Mouse (Mus musculus): ENCODE data around the gene Ube2e1. TPM values are rescaled to one million over a fixed set of nuclear protein-coding genes. Genes with fewer than 3 reads are reported as not detected.

Gene Ube2e1
- 73.6 and 90.5 TPM in 2 replicates for polyA plus RNA-seq (2012; rRNA removed)

DNA sequence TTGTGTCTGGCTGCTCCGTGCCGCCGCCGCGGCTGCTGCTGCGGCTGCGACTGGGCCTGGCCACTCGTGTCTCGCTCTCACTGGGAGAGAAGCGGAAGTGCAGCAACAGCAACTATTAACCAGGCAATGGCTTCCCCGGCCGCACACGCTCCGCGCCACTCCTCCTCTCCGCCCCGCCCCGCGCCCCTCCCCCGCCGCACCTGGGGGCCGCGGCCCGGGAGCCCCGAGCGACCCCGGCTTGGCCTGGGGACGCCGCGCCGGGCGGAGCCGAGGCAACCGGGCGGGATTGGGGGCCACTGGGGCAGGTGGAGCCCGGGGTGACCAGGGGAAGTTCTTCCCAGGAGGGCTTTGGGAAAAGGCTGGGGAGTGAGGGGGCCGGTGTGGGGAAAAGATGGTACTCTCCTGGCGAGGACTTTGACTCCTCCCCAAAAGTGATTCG, at the start of gene Ube2e1:
Gene Ube2e1, minus strand, starts transcription at position 167 of the 439 bp plus-strand sequence.
- peak; percentile 75 for DNase-seq (ENCODE audit: low spot score)

DNA sequence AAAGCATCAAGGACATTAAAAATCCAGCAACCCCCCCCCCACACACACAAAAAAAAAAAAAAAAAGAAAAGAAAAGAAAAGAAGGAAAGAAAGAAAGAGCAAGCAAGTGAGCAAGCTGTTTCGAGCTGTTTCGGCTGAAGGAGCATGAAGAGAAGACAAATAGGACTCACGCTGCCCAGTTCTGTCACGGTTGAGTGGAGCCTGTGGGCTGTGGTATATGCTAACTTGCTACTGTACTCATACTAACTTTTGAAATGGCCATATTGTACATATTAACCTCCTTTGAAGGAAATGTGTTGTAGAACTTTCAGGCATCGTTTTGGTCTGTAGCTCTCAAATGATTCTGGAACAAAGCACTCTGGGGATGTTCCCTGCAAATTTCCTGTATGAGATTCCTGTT, 48.2 kb upstream of the Ube2e1 start:
- DNase-seq (ENCODE audit: low spot score): no peak

DNA sequence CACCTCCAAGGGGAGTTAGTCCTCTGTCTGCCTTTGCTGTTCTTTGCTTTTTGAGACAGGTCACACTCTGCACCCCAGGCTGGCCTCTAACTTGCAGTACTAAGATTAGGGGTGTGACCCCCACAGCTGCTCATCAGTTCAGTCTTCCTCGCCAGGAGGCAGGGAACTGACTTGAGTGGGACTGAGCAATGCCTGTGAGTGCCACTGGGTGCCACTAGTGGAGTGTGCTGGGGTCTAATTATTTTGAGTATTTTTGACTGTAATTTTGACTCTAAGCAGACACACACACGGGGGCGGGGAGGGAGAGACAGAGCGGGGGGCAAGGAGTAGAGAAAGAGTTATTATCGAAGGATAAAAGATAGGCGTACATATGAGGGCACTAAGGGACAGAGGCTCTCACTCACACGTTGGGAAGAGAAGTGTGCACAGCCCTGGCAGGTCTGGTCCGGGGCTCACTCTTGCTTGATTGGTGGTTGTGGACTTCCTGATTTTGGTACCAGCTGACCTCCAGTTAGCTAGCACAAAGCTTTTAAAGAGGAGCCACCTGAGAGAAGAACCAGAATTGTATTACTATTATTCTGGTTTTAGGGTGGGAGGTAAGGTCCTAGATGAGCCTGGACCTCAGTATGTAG, 46.4 kb upstream of the Ube2e1 start:
- peak; percentile 23 for DNase-seq (ENCODE audit: low spot score)

DNA sequence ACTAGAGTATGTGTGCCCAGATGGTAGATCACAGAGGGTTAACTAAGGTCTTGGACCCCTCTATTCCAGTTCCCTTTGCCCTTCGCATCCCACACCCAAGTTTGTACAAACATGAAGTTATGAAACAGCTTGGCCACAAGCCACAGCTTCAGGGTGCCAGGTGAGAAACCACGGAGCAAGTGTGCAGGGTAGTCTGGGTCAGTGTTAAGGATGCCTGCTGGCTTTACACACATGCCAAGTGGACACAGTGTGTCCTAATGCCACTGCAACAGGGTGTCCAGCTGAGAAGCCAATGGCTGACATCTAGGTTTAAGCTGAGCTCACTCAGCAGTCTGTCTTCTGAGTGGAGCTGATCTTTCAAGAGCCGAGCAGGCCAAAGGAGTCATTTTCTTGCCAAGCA, 44.5 kb upstream of the Ube2e1 start:
- DNase-seq (ENCODE audit: low spot score): peak; percentile 26

DNA sequence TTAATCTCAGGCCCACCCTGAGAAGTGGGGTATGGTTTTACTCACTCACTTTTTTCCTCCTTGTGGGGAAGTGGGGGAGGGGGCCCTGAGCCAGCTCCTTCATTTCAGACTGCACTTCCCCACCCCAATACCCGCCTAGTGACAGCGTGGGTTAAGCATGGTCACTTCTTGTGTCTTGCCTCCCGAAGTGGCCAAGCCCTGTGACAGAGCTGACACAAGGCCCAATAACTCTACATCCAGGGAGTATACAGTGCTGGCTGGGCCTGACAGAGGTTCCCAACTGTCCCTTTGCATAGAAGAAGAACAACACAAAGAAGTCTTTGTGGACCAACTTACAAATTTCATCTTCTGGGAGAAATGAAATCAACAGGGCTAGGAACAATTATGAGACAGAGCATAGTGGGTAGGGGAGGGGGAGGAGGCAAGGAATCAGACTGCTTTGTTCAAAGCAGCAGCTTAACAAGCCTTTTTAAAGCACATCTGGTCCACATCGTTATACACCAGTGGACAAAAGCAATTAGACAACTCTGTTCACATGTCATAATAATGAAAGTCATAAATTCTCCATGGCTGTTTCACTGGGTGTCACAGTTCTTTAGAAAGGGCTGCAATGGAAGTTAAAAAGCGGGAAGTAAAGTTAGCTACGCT, 42.2 kb upstream of the Ube2e1 start:
- DNase-seq (ENCODE audit: low spot score): no peak

DNA sequence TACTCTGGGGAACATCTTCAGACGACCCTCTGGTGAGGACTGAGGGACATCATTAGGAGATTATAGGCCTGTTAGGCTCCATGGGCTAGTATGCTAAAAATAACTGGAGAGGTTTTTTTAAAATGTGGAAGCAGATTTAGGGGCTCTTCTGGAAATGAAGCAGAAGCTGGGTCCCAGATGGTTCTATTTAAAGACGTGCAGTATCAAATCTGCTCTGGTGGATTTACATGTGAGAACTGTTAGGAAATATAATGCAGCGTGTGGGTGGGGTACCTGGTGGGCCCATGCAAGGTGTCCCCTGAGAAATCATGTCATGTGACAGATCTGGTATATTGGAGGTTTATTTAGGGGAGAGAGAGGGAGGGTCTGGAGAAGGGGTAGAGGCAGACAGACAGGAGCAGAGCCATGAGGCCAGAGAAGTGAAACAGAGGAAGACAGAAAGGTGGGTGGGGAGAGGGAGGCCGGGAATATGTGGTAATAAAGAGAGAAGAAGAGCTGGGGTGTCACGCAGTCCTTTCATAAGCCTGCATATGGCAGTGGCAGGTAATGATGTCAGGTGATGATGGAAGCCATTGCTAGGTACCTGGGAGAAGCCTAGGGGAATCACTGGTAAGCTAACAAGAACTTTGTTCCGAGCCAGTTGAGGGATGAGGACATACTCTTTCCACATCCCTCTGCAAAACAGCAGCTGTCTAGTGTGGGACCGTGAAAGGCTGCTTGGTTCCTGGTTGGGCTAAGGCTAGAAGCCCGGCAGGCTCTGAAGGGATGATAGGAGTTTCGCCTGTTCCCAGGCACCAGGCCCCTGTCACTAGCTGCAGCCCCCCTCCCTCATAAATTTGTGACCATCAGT, 41.3 kb upstream of the Ube2e1 start:
- no peak for DNase-seq (ENCODE audit: low spot score)

DNA sequence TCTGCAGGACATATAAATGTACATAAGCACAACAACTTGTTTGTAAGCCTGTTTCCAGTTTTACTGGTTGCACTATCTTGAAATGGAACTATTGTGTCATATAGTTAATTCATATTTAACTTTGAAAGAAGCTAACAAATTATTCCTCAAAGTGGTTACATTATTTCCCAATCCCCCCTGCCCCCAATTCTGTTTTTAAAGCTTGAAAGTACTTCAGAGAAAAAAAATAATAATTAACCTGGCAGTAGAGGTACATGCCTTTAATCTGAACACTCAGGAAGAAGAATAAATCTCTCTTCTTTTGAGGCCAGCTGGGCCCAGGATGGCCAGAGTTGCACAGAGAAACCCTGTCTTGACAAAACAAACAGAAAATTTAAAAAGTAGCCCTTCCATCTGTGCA, 37.4 kb upstream of the Ube2e1 start:
- no peak for DNase-seq (ENCODE audit: low spot score)

DNA sequence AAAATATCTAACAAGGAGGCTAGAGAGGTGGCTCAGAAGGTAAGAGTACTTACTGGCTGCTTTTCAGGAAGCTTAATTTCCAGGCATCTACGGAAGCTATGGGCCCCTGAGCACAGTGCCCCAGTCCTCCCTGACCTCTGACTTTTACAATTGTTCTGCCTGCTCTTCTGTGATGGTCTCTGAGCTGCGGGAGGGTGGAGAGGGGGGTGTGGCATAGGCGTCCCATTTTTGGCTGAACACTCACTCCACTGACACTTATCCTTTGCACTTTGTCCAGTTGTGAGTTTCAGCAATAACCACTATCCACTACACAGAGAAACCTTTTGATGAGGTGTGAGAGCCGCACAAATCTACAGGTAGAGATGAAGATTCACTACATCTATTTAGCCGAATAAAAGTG, 35.4 kb upstream of the Ube2e1 start:
- no peak for DNase-seq (ENCODE audit: low spot score)

DNA sequence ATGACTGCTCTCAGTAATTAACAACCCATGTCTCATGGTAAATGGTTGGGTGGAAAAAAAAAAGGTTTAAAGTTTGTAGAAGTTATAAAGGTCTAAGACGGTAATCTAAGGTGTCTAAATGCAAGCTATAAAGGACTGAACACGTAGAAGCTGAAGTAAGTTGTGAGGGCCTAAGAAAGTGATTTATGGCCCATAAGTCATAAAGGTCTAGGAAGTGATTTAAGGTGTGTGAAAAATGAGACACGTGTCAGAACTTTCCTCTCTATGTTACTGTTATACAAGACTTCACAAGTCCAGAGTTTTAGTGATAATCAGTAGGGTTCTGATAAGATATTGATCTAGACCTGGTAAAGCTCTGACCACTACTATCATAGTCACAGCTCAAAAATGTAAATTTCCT, 32.7 kb upstream of the Ube2e1 start:
- DNase-seq (ENCODE audit: low spot score): no peak

DNA sequence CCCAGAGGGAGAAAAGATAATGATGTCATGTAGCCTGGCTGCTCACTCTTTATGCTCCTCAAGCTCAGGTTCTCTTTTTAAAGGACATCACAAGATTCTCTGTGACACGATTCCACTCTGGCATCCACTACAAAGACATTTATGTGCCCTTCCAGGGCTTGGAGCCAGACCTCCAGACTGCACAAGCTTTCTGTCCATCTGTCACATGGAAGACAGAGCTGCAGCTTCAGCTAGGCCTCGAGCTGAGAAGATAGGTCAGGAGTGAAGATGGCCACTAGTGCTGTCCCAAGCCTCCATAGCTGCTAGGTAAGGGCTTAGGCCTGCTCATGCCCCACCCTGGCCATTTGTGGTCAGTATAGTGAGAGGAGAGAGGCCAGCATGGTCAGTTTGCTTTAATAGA, 24.8 kb upstream of the Ube2e1 start:
- no peak for DNase-seq (ENCODE audit: low spot score)

DNA sequence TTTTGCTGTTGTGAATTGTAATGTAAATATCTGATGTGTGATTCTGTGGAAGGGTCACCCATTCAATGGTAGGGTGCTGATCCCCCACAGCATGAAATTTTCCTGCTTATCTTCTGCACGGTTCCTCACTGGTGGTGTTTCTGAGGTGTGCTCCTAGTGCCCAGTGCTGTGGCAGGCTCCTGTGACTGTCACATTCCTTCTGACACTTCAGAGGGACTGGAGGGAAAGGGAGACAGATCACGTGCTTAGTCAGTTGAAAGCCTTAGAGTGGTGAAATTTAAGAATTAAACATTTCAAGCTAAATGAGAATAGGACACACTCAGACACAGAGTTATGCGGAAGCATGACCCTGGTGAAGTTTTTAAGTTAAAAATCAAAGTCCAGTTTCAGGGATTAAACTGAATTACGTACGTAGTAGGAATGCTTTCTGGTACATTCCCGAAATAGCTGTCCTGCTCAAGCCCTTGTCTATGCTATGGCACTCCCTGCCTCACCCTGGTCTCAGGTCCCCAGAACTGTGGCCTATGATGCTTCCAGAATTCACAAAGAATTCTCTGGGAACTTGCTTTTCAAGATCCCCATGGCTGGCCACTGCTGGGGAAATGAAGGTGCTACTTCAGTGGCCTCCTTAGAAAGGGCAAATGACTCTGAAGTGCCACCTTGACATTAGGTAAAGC, 24.0 kb upstream of the Ube2e1 start:
- DNase-seq (ENCODE audit: low spot score): no peak

DNA sequence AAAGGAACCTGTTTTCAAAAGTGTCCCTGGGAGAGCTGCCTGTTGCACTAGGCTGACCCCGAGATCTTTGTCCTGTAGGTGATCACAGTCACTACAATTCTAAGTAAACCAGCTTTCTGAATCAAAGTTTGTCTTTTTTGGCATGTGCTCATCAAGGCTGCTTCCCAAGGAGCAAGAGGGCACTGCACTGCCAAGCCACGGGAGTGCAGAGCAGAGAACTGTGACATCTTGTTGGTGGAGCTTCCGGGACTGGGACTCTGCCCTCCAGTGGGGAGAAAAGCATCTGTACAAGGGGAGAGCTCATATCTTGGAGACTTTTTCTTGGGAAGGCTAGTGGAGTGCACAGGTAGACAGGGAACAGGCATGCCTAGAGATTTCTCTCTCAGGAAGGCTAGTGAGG, 21.9 kb upstream of the Ube2e1 start:
- DNase-seq (ENCODE audit: low spot score): no peak

DNA sequence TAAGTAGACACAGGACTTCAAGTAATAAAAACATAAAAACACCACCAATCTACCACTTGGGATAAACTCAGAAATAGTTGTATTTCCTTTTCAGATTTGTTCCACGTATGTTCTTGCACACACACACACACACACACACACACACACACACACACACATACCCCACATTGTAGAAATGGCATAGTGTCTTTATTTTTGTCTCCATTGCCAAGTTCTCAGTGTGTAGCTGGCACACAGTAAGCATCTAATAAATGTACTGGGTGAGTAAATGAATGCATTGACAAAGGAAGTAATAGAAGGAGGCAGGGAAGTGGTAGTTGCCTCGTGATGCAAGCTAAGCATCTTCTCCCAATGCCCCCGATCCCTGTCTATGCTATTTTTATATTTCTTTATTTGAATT, 21.3 kb upstream of the Ube2e1 start:
- no peak for DNase-seq (ENCODE audit: low spot score)

DNA sequence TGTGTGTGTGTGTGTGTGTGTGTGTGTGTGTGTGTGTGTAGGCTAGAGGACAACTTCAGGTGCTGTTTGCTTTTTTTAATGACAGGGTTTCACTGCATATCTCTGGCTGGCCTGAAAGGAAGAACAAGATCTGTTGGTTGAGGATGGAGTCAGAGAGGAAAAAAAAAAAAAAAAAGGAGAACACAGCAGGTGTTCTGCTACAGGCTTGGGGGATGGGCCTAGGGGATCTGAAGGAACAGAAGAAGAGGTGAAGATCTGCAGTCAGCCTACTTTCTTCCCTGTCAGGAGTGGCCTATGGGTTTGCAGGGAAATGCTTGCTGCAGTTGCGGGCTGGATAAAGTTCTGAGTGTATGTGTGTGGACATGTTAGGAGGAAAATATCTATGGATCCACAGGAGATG, 19.0 kb upstream of the Ube2e1 start:
- no peak for DNase-seq (ENCODE audit: low spot score)

DNA sequence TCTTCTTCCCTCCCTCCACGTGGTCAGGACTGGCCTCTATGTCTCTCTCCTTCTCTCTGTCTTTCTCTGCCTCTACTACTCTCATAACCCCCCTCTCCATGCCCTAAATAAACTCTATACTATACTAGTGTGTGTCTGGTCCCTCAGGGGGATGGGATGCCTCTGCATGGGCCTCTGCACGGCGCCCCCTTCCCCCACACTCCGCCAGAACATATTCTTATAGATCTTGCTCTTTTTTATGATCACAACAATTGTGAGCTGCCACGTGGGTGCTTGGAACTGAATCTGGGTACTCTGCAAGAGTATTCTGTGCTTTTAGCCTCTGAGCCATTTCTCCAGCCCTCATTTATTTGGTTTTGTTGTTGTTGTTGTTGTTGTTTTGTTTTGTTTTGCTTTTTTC, 18.2 kb upstream of the Ube2e1 start:
- DNase-seq (ENCODE audit: low spot score): no peak

DNA sequence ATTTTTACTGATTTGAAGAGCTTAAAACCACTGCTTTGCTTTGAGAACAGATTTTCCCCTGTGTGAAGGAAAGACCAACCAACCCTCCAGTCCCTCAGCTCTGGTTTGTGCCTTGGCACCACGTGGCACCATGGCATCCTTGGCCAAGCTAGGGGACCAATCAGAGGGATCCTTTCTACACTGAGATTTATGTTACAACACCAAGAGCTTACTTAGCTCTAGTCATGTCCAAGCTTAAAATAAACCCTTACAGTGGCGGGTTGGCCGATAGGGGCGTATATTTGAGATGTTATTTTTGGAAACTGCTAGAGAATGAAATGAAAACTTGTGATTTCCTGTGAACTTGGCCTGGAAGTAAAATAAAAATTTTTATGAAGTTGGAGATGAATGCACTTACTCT, 11.9 kb upstream of the Ube2e1 start:
- DNase-seq (ENCODE audit: low spot score): no peak

DNA sequence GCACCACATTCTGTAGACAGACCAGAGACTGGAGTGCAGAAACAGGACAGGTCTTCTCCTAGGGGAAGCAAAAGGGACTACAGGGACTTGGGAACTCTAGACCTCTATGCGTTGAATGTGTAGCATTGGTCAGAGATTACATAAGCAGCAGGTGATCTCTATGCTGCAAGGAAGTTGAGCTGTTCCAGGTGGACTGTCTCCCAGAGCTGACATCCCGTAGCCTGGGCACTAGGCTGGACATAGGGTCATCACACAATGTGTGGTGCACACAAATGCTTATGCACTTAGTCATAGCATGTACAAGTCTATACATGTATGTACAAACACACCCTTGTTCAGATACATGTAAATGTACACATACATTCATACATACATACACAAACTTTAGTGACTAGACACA, 11.1 kb upstream of the Ube2e1 start:
- no peak for DNase-seq (ENCODE audit: low spot score)

DNA sequence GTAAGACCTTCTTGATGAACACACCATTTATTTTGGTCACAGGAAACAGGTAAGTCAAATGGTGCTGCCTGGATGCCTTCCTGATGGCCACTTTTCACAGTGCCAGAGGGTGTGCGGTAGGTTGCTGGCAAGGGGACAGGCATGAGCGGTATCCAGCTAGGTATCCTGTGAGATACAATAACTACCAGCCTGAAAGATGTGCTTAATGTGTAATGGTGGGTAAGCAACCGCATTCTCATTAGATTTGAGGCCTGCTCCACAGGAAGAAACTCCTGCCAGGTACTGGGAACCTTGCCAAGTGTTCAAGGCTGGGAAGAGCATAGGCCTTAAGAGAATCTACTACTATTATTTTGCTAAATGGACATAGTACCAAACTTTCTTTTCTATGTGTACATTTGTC, 9.4 kb upstream of the Ube2e1 start:
- DNase-seq (ENCODE audit: low spot score): no peak

DNA sequence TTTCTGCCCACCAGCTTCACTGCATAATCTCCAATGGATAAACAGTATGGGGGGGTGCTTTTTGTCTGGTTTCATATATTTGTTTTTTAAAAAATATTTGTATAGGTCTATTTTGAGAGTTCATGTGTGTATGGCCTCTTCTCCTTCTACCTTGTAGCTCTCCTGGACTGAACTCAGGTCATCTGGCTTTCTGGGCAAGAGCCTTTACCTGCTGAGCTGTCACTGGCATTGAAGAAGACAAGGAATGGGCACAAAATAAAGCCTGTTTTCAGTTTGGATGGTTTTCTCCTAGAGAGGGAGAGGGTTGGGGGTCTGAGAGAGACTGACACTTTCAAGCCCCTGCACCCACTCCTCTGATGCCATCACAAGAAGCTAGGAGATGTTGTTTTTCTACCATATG, 4.4 kb upstream of the Ube2e1 start:
- no peak for DNase-seq (ENCODE audit: low spot score)

DNA sequence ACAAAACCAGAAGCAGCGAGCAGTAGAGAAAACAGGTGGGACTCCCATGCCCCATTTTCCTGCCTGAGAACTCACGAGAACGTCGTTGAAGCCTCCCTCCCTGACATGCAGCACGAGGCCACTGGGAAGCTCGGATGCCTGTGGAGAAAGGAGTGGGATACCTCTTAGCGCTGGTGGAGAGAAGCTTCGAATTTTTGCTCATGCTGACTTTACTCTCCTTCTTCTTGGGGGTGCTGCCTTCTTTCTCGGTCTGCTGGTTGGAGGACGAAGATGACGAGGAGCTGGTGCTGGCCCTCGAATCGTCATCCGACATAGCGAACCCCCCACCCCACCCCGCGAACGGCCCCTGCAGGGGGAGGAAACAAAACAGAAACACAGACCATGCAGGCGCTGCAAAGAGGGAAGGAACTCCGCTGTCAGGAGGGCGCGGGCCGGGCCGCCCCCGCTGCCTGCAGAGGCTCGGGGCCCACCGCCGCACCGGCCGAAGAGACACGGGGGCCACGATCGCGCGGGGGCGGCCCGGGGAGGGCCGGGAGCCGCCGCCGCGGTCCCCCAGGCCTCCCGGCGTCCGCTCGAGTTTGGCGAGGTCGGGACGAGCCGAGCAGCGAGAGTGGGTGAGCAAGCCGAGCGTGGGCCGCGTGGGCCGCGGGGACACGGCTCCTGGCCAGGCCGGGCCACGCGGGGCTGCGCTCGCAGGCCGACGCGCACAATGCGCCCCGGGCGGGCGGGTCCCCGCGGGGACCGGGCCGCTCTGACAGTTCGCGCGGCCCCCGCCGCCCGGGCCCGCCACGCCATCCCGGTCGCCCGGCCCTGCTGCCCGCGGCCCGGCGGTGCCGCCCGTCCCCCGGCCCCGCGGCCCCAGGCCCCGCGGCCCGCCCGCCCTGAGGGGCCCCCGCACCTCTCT, 618 bp downstream of the Ube2e1 start:
- no peak for DNase-seq (ENCODE audit: low spot score)

DNA sequence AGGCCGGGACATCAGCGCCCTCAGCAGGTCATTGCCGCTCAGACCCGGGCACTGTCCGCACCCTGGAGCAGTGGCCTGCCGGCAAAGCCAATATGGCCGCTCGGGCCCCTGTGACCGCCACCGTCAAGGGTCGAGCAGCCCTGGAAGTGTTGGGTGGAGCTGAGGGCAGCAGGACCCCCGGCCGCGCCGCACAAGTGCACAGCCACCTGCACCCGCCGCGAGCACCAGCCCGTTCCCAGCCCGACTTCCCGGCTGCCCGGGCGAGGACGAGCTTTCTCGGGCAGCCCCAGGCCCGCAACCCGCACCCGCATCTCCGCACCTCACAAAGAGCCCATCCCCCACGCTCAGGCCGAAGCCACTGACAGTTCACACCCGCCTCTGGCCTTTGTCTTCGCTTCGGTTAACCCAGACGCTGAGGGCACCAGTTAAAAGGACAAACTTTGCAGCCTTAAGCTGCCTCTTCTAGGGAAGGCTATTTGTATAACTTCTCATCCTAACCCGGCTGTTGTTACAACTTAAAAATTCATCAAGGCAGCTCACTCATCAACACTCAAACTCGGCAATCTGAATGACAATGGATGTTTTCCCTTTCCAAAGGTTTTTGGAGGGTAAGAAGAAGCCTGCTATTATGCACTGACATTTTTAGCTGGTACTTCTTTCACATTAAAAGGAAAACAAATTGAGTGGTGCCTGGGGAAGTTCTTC, 4.5 kb downstream of the Ube2e1 start:
- DNase-seq (ENCODE audit: low spot score): peak; percentile 27

Measured in urinary bladder, adult 2 months (tissue).